Mouse (Mus musculus) left cerebral cortex, postnatal 14 days (tissue): ENCODE data around the gene Epo. TPM values are rescaled to one million over a fixed set of nuclear protein-coding genes. Genes with fewer than 3 reads are reported as not detected.

ENCODE experiments used
- microRNA-seq, 2 experiments: library from miRNA; unstranded; fragments of <30 nt; microRNA quantifications; one replicate each; pipeline ENCODE4 v1.2.0; 2022
- total RNA-seq, 2 experiments: library from RNA; stranded (reverse); gene quantifications; 2 replicates each; pipeline ENCODE4 v1.2.3; 2021

Epo gene
- total RNA-seq, 2 experiments from 2014 or later = not detected

Small RNAs within 50 kb of the gene (microRNA-seq; reads per million reads assigned to microRNA genes)
- 2.7 to 3.7 reads per million in 2 experiments for gene Mir6418

Other genes starting within 250 kb of the Epo start
- gene Ache, start 245.7 kb downstream of the Epo start, total RNA-seq = 10 to 100 TPM; 68.4 to 81.1 TPM
- gene Ufsp1, start 238.6 kb downstream of the Epo start, total RNA-seq = 10 to 100 TPM; 16.4 to 17.1 TPM
- gene Srrt, start 225.6 kb downstream of the Epo start, total RNA-seq = 100 to 1,000 TPM; 167 to 176 TPM
- gene Trip6, start 218.8 kb downstream of the Epo start, total RNA-seq = 1 to 10 TPM; 3.5 to 3.9 TPM
- 10 to 100 TPM; 23.7 to 28.0 TPM for gene Slc12a9, start 199.6 kb downstream of the Epo start, total RNA-seq
- 1 to 10 TPM; 6.0 to 7.6 TPM for gene Ephb4, start 183.1 kb downstream of the Epo start, total RNA-seq
- under 1 TPM; 0.44 to 0.55 TPM for gene Zan, start 56.2 kb downstream of the Epo start, total RNA-seq
- gene Pop7, start 30.7 kb downstream of the Epo start, total RNA-seq = 10 to 100 TPM; 28.0 to 35.2 TPM
- 10 to 100 TPM; 40.0 to 44.3 TPM for gene Gigyf1, start 14.7 kb downstream of the Epo start, total RNA-seq
- gene Gnb2, start 268 bp upstream of the Epo start, total RNA-seq = 100 to 1,000 TPM; 777 to 806 TPM
- gene Actl6b, start 20.3 kb upstream of the Epo start, total RNA-seq = 100 to 1,000 TPM; 126 to 139 TPM
- gene Tfr2, start 36.6 kb upstream of the Epo start, total RNA-seq = 10 to 100 TPM; 12.8 to 14.2 TPM
- gene Mospd3, start 67.8 kb upstream of the Epo start, total RNA-seq = 10 to 100 TPM; 32.7 to 33.5 TPM
- 10 to 100 TPM; 12.9 to 14.6 TPM for gene Pcolce, start 80.5 kb upstream of the Epo start, total RNA-seq
- under 1 TPM in 1 of 2 experiments, not detected in 1; 0.15 TPM for gene Fbxo24, start 95.8 kb upstream of the Epo start, total RNA-seq
- gene Lrch4, start 95.9 kb upstream of the Epo start, total RNA-seq = 10 to 100 TPM in 1 of 2 experiments, 1 to 10 TPM in 1; 7.1 to 13.7 TPM
- 10 to 100 TPM in 1 of 2 experiments, 1 to 10 TPM in 1; 8.8 to 10.6 TPM for gene Gm20605, start 95.9 kb upstream of the Epo start, total RNA-seq
- 1 to 10 TPM; 1.7 to 4.7 TPM for gene Sap25, start 108.1 kb upstream of the Epo start, total RNA-seq
- gene Irs3, start 112.5 kb upstream of the Epo start, total RNA-seq = under 1 TPM in 1 of 2 experiments, not detected in 1; 0.27 TPM
- gene Agfg2, start 151.5 kb upstream of the Epo start, total RNA-seq = 10 to 100 TPM; 38.7 to 40.8 TPM
- gene Nyap1, start 208.4 kb upstream of the Epo start, total RNA-seq = 10 to 100 TPM; 78.5 to 83.4 TPM
- 100 to 1,000 TPM; 169 to 181 TPM for gene Tsc22d4, start 212.5 kb upstream of the Epo start, total RNA-seq
- gene Ppp1r35, start 245.6 kb upstream of the Epo start, total RNA-seq = 10 to 100 TPM; 26.0 to 29.2 TPM